Mouse (Mus musculus): ENCODE measurements around the gene Gm21671. TPM values are rescaled to one million over a fixed set of nuclear protein-coding genes. Genes with fewer than 3 reads are reported as not detected.

The Gm21671 gene
- 0.45 and 0.47 TPM in 2 replicates for polyA plus RNA-seq (2015; fragmentation: Nextera tagmentation; extraction: Ambion mirVana)

DNA sequence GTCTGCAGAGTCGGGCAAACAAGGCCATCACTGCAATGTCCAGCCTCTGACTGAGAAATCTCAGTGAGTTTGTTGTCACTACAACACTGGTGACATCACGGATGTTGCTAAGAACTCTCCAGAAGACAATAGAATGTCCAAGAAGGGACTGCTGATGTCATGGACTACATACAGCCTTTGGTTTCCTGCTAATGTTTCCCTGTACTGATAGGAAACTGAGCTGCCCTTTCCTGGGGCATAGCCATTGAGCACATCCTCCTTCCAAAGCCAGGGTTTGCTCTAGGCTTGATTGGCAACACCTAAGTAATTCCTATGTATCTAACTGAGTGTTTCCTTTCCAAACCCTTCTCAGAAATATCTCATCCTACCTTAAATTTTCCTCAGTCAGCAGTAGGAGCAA lies at the start of gene Gm21671:
Gene Gm21671, minus strand, starts transcription at position 101 of the 400 bp plus-strand sequence.

DNA sequence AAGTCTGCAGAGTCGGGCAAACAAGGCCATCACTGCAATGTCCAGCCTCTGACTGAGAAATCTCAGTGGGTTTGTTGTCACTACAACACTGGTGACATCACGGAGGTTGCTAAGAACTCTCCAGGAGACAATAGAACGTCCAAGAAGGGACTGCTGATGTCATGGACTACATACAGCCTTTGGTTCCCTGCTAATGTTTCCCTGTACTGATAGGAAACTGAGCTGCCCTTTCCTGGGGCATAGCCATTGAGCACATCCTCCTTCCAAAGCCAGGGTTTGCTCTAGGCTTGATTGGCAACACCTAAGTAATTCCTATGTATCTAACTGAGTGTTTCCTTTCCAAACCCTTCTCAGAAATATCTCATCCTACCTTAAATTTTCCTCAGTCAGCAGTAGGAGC lies 34.3 kb upstream of the Gm21671 start, which contains the start of gene Gm21698:
Gene Gm21698, minus strand, starts transcription at position 101 of the 400 bp plus-strand sequence.

DNA sequence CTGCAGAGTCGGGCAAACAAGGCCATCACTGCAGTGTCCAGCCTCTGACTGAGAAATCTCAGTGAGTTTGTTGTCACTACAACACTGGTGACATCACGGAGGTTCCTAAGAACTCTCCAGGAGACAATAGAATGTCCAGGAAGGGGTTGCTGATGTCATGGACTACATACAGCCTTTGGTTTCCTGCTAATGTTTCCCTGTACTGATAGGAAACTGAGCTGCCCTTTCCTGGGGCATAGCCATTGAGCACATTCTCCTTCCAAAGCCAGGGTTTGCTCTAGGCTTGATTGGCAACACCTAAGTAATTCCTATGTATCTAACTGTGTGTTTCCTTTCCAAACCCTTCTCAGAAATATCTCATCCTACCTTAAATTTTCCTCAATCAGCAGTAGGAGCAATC lies 18.3 kb upstream of the Gm21671 start, which contains the start of gene Gm21680:
Gene Gm21680, minus strand, starts transcription at position 101 of the 400 bp plus-strand sequence.

DNA sequence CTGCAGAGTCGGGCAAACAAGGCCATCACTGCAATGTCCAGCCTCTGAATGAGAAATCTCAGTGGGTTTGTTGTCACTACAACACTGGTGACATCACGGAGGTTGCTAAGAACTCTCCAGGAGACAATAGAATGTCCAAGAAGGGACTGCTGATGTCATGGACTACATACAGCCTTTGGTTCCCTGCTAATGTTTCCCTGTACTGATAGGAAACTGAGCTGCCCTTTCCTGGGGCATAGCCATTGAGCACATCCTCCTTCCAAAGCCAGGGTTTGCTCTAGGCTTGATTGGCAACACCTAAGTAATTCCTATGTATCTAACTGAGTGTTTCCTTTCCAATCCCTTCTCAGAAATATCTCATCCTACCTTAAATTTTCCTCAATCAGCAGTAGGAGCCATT lies 11.9 kb downstream of the Gm21671 start, which contains the start of gene Gm21663:
Gene Gm21663, minus strand, starts transcription at position 101 of the 400 bp plus-strand sequence.

Other genes starting within 250 kb of the Gm21671 start
- 3.9 and 4.9 TPM in 2 replicates for gene Xrcc2, start 248.6 kb downstream of the Gm21671 start, polyA plus RNA-seq (2015; fragmentation: Nextera tagmentation; extraction: Ambion mirVana)
- 62.5 and 63.0 TPM in 2 replicates for gene Actr3b, start 194.4 kb downstream of the Gm21671 start, polyA plus RNA-seq (2015; fragmentation: Nextera tagmentation; extraction: Ambion mirVana)
- 0.17 TPM in 2 replicates for gene Gm21663, start 12.0 kb downstream of the Gm21671 start, polyA plus RNA-seq (2015; fragmentation: Nextera tagmentation; extraction: Ambion mirVana)
- gene Gm21680, start 18.2 kb upstream of the Gm21671 start, polyA plus RNA-seq (2015; fragmentation: Nextera tagmentation; extraction: Ambion mirVana) = 0.26 and 0.36 TPM in 2 replicates
- 0.52 and 0.59 TPM in 2 replicates for gene Gm21698, start 34.2 kb upstream of the Gm21671 start, polyA plus RNA-seq (2015; fragmentation: Nextera tagmentation; extraction: Ambion mirVana)
- 0.48 and 0.70 TPM in 2 replicates for gene Gm1979, start 50.4 kb upstream of the Gm21671 start, polyA plus RNA-seq (2015; fragmentation: Nextera tagmentation; extraction: Ambion mirVana)
- gene Gm5862, start 68.5 kb upstream of the Gm21671 start, polyA plus RNA-seq (2015; fragmentation: Nextera tagmentation; extraction: Ambion mirVana) = 0.12 and 0.19 TPM in 2 replicates
- gene Speer4a, start 85.1 kb upstream of the Gm21671 start, polyA plus RNA-seq (2015; fragmentation: Nextera tagmentation; extraction: Ambion mirVana) = 0.26 and 0.34 TPM in 2 replicates
- 0.37 and 0.55 TPM in 2 replicates for gene Gm7347, start 104.2 kb upstream of the Gm21671 start, polyA plus RNA-seq (2015; fragmentation: Nextera tagmentation; extraction: Ambion mirVana)
- 0.25 TPM in 2 replicates for gene Gm10471, start 134.9 kb upstream of the Gm21671 start, polyA plus RNA-seq (2015; fragmentation: Nextera tagmentation; extraction: Ambion mirVana)
- gene 5031410I06Rik, start 150.9 kb upstream of the Gm21671 start, polyA plus RNA-seq (2015; fragmentation: Nextera tagmentation; extraction: Ambion mirVana) = 0.15 TPM in 1 of 2 replicates, not detected in the other
- gene Gm10220, start 167.0 kb upstream of the Gm21671 start, polyA plus RNA-seq (2015; fragmentation: Nextera tagmentation; extraction: Ambion mirVana) = not detected in 2 replicates